Mouse (Mus musculus) small intestine, adult 2 months (tissue): Measurements from ENCODE around the gene Acan.
A peak's percentile ranks its signal among the peaks of the same experiment; 100 is the strongest.

Experiments used
- CTCF ChIP-seq: fragments of 200-500 bp; IDR thresholded peaks from 2 replicates; pipeline ENCODE4 v1.5.1; 2012; ENCODE audit warnings: low read depth, mild to moderate bottlenecking, control low read depth, inconsistent platforms, low read length, moderate library complexity, mixed read lengths; ENCODE audit not compliant: insufficient replicate concordance, insufficient read length; ENCODE audit errors: extremely low read depth
- POLR2A ChIP-seq: fragments of 200-500 bp; IDR thresholded peaks from 2 replicates; pipeline ENCODE4 v1.6.1; 2012; ENCODE audit warnings: low read depth, mild to moderate bottlenecking, control low read depth, inconsistent platforms, low read length, moderate library complexity

DNA sequence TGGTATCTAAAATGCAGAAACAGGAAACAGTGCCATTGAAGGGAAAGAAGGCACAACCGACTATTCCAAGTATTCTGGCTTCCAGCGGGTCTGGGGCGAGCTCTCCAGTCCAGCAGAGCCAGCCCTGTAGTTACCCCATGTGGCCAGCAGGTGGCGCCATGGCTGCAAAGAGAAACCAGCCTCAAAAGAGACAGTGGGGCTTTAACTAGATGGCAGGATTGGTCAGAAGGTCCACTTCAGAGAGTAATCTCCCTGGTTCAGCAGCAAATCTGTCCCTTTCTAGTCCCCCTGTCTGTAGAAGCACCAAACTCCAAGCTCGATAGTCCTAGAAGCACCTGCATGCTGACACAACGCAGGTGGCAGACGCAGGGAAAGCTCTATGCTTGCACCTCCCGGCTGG lies 87.6 kb downstream of the Acan start:
- TF ChIP-seq CTCF (peak; percentile 95), POLR2A (no peak)
